Mouse (Mus musculus) forebrain, postnatal 0 days (tissue): ENCODE measurements around the gene Vps8. TPM values are rescaled to one million over a fixed set of nuclear protein-coding genes. Genes with fewer than 3 reads are reported as not detected.

ENCODE experiments used
- ATAC-seq: fragments of 200-750 bp; cut with Nextera tagmentation; 2 replicates; pipeline ENCODE4 v1.8.0; 2017; ENCODE audit warnings: mild to moderate bottlenecking, moderate library complexity
- DNase-seq: peaks from one replicate; pipeline ENCODE4 v3.0.0-alpha.2; 2015
- H3K27ac ChIP-seq: fragments of 300-500 bp; sonication (generic); 2 replicates; pipeline ENCODE4 v1.5.1; 2014; ENCODE audit warnings: low read depth, mild to moderate bottlenecking, antibody characterized with exemption, low read length, moderate library complexity, mixed read lengths
- H3K27me3 ChIP-seq: fragments of 300-500 bp; sonication (generic); 2 replicates; pipeline ENCODE4 v1.6.1; 2014; ENCODE audit warnings: mild to moderate bottlenecking, low read length, mixed read lengths; ENCODE audit not compliant: insufficient read depth
- H3K36me3 ChIP-seq: fragments of 300-500 bp; sonication (generic); 2 replicates; pipeline ENCODE4 v1.6.1; 2014; ENCODE audit warnings: mild to moderate bottlenecking, moderate library complexity; ENCODE audit not compliant: insufficient read depth
- H3K4me1 ChIP-seq: fragments of 300-500 bp; sonication (generic); 2 replicates; pipeline ENCODE4 v1.6.1; 2014; ENCODE audit warnings: antibody characterized with exemption; ENCODE audit not compliant: insufficient read depth
- H3K4me2 ChIP-seq: fragments of 300-500 bp; sonication (generic); 2 replicates; pipeline ENCODE4 v1.6.1; 2014; ENCODE audit warnings: low read depth, mild to moderate bottlenecking, moderate library complexity
- H3K4me3 ChIP-seq: fragments of 300-500 bp; sonication (generic); 2 replicates; pipeline ENCODE4 v1.5.1; 2014; ENCODE audit warnings: low read depth, low read length, mixed read lengths
- H3K9ac ChIP-seq: fragments of 300-500 bp; sonication (generic); 2 replicates; pipeline ENCODE4 v1.6.1; 2014; ENCODE audit warnings: mild to moderate bottlenecking
- H3K9me3 ChIP-seq: fragments of 300-500 bp; sonication (generic); 2 replicates; pipeline ENCODE4 v1.6.1; 2016; ENCODE audit warnings: low read length
- CTCF ChIP-seq: sonication (generic); IDR thresholded peaks from 2 replicates; pipeline ENCODE4 v1.5.1; 2016; ENCODE audit warnings: antibody characterized with exemption, control low read depth, low read depth
- WGBS: fragments of 180-500 bp; shearing (Covaris S2); extraction: QIAGEN DNeasy Blood & Tissue Kit; methylation state at CpG from one replicate; pipeline ENCODE4 v1.1.7; 2014; 5-methylcytosine and 5-hydroxymethylcytosine counted together
- polyA plus RNA-seq: library from polyadenylated mRNA; unstranded; fragments of >200 nt; fragmentation: Nextera tagmentation; extraction: Ambion mirVana; gene quantifications from 2 replicates; pipeline ENCODE4 v1.2.1, GENCODE M21; 2015
- total RNA-seq: library from RNA; depleted of rRNA; stranded (reverse); fragments of >200 nt; gene quantifications from 2 replicates; pipeline ENCODE4 v1.2.3, GENCODE M21; 2014

Gene Vps8
- total and polyA plus RNA-seq, 2 experiments from 2014 or later: 24.2 to 35.9 TPM

DNA sequence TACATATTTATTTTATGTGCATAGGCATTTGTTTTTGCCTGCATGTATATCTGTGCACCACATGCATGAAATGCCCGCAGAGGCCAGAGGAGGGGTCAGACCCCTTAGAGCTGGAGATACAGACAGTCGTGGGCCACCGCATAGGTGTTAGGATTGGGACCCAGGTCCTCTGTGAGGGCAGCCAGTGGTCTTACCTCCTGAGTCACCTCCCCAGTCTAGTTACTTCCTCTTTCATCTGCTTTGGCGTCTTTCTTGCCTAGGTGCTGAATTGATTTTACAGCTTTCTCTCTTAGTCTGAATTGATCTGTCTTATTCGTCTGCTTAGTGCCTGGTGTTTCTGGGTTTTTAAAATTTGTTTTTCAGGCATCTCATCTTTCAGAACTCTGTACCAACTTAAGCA lies 69.4 kb downstream of the Vps8 start:
- no peak overlapping the region for H3K27ac ChIP-seq
- H3K9ac ChIP-seq: no peak overlapping the region

DNA sequence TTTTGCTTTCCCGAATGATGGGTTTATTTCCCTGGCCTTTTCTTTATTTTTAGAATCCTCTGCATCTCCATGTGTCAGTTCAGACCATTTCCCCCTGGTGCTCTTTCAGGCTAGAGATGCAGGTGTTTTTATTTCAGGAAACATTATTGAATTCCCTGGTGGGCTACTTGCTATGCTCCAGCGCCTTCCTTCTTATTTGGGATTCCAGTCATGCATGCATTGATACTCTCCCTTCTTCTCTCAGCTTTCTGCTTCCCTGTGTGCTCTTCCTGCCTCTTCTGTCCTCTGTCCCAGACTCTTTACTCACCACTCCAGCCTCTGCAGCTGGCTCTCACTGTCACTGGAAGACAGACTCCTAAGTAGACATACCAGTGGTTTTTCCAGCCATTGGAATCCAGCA lies 70.0 kb downstream of the Vps8 start:
- H3K4me1 ChIP-seq: no peaks in the 10 kb centered on the region
- WGBS: 25% methylated on average over 2 of the region's 2 CpGs
- no peaks in the 10 kb centered on the region for H3K27me3 ChIP-seq
- H3K9ac ChIP-seq: no peak overlapping the region
- H3K9me3 ChIP-seq: no peaks in the 10 kb centered on the region
- ATAC-seq (no peak), DNase-seq (no peak)
- H3K4me3 ChIP-seq: no peak overlapping the region
- TF ChIP-seq CTCF: no peak
- H3K4me2 ChIP-seq: no peak overlapping the region
- H3K36me3 ChIP-seq: peaks cover 5% of the 10 kb centered on the region; the same call in 1 of the 2 replicates
- H3K27ac ChIP-seq: no peak overlapping the region

More for the DNA sequence above, 69.4 kb downstream of the Vps8 start:
- no peaks in the 10 kb centered on the region for H3K4me1 ChIP-seq
- TF ChIP-seq CTCF: no peak
- H3K4me2 ChIP-seq: no peak overlapping the region
- no peak for ATAC-seq
- WGBS: 66% methylated on average over 5 of the region's 5 CpGs
- H3K4me3 ChIP-seq: no peak overlapping the region
- H3K27me3 ChIP-seq: no peaks in the 10 kb centered on the region
- no peak for DNase-seq
- peaks cover 5% of the 10 kb centered on the region; the same call in 1 of the 2 replicates for H3K36me3 ChIP-seq
- no peaks in the 10 kb centered on the region for H3K9me3 ChIP-seq

DNA sequence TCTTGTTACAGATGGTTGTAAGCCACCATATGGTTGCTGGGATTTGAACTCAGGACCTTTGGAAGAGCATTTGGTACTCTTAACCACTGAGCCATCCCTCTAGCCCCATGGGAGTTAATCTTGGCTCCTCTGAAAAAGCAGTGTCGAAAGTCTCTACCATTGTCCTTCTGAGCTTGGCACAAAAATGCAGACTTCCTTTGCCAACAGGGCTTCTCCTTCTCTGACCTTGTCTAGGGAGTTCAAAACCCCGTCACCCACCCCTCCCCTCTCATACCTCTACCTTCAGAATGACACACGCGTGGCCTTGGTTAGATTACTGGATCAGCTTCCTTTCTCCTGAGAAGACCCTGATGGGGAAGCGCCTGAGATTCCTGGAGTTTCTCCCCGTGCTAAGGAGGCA lies 71.8 kb downstream of the Vps8 start:
- Histone ChIP-seq H3K36me3 (peaks cover 5% of the 10 kb centered on the region; the same call in 1 of the 2 replicates), H3K9ac (no peak overlapping the region), H3K27me3 (no peaks in the 10 kb centered on the region), H3K27ac (no peak overlapping the region), H3K9me3 (no peaks in the 10 kb centered on the region), H3K4me1 (no peaks in the 10 kb centered on the region), H3K4me2 (no peak overlapping the region), H3K4me3 (no peak overlapping the region)
- WGBS: 92% methylated on average over 6 of the region's 6 CpGs
- ATAC-seq (no peak), DNase-seq (no peak)
- TF ChIP-seq CTCF: no peak

DNA sequence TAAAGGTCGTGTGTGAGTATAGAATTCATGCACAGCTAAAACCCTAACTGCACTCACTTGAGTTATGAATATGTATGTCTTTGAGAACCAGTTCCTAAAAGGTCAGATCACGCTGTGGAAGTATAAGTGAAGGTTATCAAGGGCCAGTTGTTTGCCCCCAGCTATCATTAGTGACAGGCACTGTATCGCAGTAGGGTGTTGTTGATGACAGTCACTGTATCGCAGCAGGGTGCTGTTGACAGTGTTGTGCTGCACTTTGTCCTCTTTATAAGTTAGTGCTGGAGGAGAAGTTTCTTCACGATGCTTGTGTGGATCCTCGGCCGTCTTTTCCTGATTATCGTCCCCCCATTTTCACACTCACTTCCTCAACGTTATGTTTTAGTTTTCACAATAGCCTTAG lies 73.9 kb downstream of the Vps8 start:
- no peak for ATAC-seq
- no peak overlapping the region for H3K27ac ChIP-seq
- H3K4me3 ChIP-seq: no peak overlapping the region
- TF ChIP-seq CTCF: no peak
- H3K36me3 ChIP-seq: peaks cover 12% of the 10 kb centered on the region
- no peak for DNase-seq
- no peaks in the 10 kb centered on the region for H3K27me3 ChIP-seq
- no peak overlapping the region for H3K9ac ChIP-seq
- 90% methylated on average over 9 of the region's 9 CpGs for WGBS
- H3K4me2 ChIP-seq: no peak overlapping the region
- no peaks in the 10 kb centered on the region for H3K9me3 ChIP-seq
- no peaks in the 10 kb centered on the region for H3K4me1 ChIP-seq

DNA sequence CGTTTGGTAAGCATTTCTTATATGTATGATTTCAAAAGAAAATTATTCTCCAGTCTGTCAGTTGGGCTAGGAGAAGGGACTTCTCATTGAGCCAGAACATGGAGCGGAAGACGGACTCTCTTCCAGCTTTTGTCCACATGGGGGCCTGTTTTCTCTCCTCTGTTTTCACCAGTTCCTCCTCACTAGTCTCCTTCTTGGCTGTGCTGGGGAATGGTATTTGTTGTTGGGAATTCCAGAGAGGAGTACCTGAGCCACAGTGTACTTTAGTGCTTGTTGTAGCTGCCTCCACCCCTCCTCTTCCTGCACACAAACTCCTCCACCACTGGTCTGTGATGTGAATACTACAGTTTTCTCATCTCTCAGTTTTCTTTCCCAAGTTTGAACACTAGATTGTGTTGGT lies 74.7 kb downstream of the Vps8 start:
- no peak for DNase-seq
- Histone ChIP-seq H3K27ac (no peak overlapping the region), H3K36me3 (peaks cover 12% of the 10 kb centered on the region), H3K9ac (no peak overlapping the region), H3K4me1 (no peaks in the 10 kb centered on the region), H3K9me3 (no peaks in the 10 kb centered on the region), H3K4me3 (no peak overlapping the region), H3K4me2 (no peak overlapping the region), H3K27me3 (no peaks in the 10 kb centered on the region)
- 71% methylated on average over 3 of the region's 3 CpGs for WGBS
- TF ChIP-seq CTCF: 0 out of 2 replicates have a peak, but pooled peaks have one; percentile 15
- ATAC-seq: no peak

DNA sequence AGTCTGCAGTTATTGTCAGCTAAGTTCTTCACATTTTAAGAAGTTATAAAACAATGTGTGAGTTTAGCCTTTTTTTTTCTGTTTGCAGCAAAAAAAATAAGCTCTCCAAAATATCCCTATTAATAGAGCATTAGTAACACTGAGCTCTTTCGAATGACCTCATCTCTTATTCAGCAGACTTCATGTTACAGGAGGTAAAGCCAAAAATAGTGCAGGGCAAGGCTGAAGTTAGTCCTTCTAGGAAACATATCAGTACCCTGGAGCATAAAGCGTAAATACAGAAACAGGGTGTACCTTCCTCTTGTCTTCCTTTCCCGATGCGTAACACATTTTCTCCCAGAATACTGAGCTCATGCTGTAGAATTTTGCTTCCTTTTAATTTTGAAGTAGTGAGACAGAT lies 76.1 kb downstream of the Vps8 start:
- no peak overlapping the region for H3K4me3 ChIP-seq
- no peak overlapping the region for H3K4me2 ChIP-seq
- H3K27ac ChIP-seq: no peak overlapping the region
- no peak for TF ChIP-seq CTCF
- 90% methylated on average over 4 of the region's 4 CpGs for WGBS
- no peak for DNase-seq
- no peak for ATAC-seq
- no peaks in the 10 kb centered on the region for H3K27me3 ChIP-seq
- no peaks in the 10 kb centered on the region for H3K4me1 ChIP-seq
- H3K9ac ChIP-seq: no peak overlapping the region
- no peaks in the 10 kb centered on the region for H3K9me3 ChIP-seq
- peaks cover 12% of the 10 kb centered on the region for H3K36me3 ChIP-seq

DNA sequence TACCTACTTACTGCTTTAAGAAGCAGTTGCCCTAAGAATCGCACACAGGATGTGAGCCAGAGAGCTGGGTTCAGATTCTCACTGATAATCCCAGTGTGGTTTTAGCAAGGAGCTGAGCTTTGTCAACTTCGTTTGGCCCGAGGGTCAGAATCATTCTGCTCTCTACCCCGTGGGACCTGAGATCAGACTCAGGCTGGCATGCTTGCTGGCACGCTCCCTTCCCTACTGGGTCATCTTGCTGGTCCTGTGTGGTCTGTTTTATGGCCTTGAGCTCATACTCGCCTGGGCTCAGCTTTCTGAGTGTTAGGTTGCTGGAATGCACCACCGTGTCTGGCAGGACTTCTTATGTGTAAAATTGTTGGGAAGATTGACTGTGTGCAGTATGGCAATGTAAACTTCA lies 76.7 kb downstream of the Vps8 start:
- Histone ChIP-seq H3K4me3 (no peak overlapping the region), H3K4me1 (no peaks in the 10 kb centered on the region), H3K27ac (no peak overlapping the region), H3K4me2 (no peak overlapping the region), H3K9ac (no peak overlapping the region), H3K9me3 (no peaks in the 10 kb centered on the region), H3K27me3 (no peaks in the 10 kb centered on the region), H3K36me3 (peaks cover 12% of the 10 kb centered on the region)
- TF ChIP-seq CTCF: no peak
- ATAC-seq: no peak
- WGBS: 86% methylated on average over 7 of the region's 7 CpGs
- DNase-seq: no peak

DNA sequence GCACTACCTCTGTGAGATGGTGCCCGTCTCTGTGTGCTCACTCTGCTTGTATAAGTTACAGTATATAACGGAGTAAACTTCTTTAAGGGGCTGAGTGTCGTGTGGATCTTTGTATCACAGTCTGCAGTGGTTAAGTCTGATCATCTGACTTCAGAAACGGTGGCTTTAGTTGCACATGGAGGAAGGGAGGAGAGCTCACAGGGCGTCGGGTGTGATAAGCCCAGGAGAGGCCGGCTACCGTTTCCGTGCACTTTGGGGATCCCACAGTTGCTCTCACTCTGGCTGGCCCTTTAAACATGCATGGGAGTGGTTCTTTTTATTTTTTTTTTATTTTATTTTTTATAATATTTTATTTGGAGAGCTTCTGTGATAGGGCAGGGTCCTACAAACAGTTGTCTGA lies 95.9 kb downstream of the Vps8 start:
- no peak for TF ChIP-seq CTCF
- Histone ChIP-seq H3K4me2 (no peak overlapping the region), H3K27ac (no peak overlapping the region), H3K4me3 (no peak overlapping the region), H3K4me1 (no peaks in the 10 kb centered on the region), H3K9me3 (no peaks in the 10 kb centered on the region), H3K36me3 (peaks cover 4% of the 10 kb centered on the region; the same call in 1 of the 2 replicates), H3K27me3 (no peaks in the 10 kb centered on the region), H3K9ac (no peak overlapping the region)
- WGBS: 91% methylated on average over 9 of the region's 9 CpGs
- no peak for ATAC-seq
- DNase-seq: no peak
